In the genomic region with DNA sequence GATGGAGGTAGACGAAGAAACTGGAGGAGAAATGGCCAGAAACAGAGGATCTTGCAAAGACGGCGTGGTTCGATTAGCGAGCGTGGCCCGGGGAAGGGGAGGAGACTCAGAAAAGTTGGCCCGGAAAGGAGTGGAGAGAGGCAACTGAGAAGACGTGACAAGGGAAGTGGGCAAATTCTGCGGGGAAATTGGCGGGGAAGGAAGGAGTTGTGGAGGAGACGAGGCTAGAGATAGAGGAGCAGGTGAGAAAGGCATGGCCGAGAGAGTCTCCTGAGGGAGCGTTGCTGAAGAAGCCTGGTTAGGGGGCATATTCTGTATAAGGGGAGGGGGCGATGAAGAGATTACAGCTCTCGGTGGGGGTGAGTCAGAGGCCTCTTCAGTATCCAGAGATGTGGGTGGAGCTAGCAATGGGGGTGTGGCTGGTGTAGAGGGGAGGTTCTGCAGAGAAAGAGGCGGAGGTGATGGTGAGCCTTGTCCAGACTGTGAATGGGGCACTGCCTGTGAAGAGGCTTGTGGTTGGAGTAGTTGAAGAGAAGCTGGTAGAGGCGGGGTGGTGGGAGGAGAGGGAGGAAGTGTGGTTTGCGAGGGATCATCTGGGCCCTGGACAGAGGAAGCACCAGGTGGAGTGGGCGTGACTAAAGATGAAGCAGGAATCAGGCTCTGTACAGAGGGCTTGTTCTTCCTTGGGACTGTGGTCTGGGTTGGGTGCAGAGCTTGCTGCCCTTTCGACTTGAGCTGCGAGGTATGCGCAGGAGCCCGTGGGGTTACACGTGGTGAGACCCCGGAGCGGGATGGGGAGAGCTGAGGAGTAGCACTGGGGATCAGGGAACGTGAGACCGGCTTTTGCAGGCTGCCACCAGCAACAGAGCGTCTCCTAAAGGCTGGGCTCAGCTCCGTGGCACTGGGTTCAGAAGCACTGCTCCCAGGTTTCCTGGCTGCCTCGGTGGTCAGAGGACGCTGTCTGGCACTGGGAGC, we compare ENCODE assay signal across 7 mouse cellular contexts. TPM values are rescaled to one million over a fixed set of nuclear protein-coding genes. Genes with fewer than 3 reads are reported as not detected.
A peak's percentile ranks its signal among the peaks of the same experiment; 100 is the strongest.
DNase-seq lines count a peak whose midpoint lies in the region; ATAC-seq and TF ChIP-seq lines count a peak whose summit lies in the region.

No protein-coding gene starts in this region.

- WGBS in lung, embryonic 14.5 days = 3% methylated on average over 33 of the region's 33 CpGs
- WGBS in neural tube, embryonic 13.5 days = 13% methylated on average over 33 of the region's 33 CpGs

- H3K4me1 ChIP-seq in G1E (ENCODE audit: insufficient read depth, low read depth, low read length) = peaks cover 34% of the 10 kb centered on the region
- H3K4me1 ChIP-seq in lung, embryonic 14.5 days (ENCODE audit: insufficient read depth) = 0 out of 2 replicates have a peak, but pooled peaks cover 9% of the 10 kb centered on the region
- H3K4me1 ChIP-seq in neural tube, embryonic 13.5 days (replicated peaks) = peaks cover 59% of the 10 kb centered on the region

- H3K27me3 ChIP-seq in G1E (ENCODE audit: insufficient read depth, low read length) = peaks cover 49% of the 10 kb centered on the region
- H3K27me3 ChIP-seq in lung, embryonic 14.5 days (ENCODE audit: insufficient read depth, low read length) = peaks cover 41% of the 10 kb centered on the region
- no peaks in the 10 kb centered on the region for H3K27me3 ChIP-seq in neural tube, embryonic 13.5 days

- DNase-seq in G1E (ENCODE audit: low spot score) = peak; percentile 44
- DNase-seq in adrenal gland, postnatal 4 days (ENCODE audit: low spot score in 2 of 2) = peak; percentile 38 to 56
- peak; percentile 54 to 58 for DNase-seq in heart, adult 18-20 months
- peak; percentile 24 for DNase-seq in kidney, adult 18-20 months
- peak; percentile 88 for DNase-seq in lung, embryonic 14.5 days
- DNase-seq in yolk sac, embryonic 10.5 days (ENCODE audit: low spot score) = peak; percentile 50

- ATAC-seq in G1E (ENCODE audit: extremely low read depth, insufficient number of reproducible peaks, low FRiP score, poor library complexity, severe bottlenecking) = peak; percentile 76
- ATAC-seq in lung, embryonic 14.5 days (ENCODE audit: insufficient read depth) = peak; percentile 81
- no peak for ATAC-seq in neural tube, embryonic 13.5 days (ENCODE audit: low read depth)

- H3K4me2 ChIP-seq in lung, embryonic 14.5 days = peak overlapping the region; percentile 92
- peak overlapping the region; percentile 95 for H3K4me2 ChIP-seq in neural tube, embryonic 13.5 days

- peak overlapping the region; percentile 67 for H3K4me3 ChIP-seq in G1E (ENCODE audit: low read depth, low read length)
- peak overlapping the region; percentile 42 for H3K4me3 ChIP-seq in lung, embryonic 14.5 days (ENCODE audit: low read depth, low read length)
- peak overlapping the region; percentile 48 for H3K4me3 ChIP-seq in neural tube, embryonic 13.5 days

- H3K27ac ChIP-seq in lung, embryonic 14.5 days (ENCODE audit: low read depth) = peak overlapping the region; percentile 60
- peak overlapping the region; percentile 52 for H3K27ac ChIP-seq in neural tube, embryonic 13.5 days (replicated peaks)

- H3K36me3 ChIP-seq in G1E (replicated peaks) = no peaks in the 10 kb centered on the region
- H3K36me3 ChIP-seq in lung, embryonic 14.5 days (ENCODE audit: insufficient read depth) = peaks cover 8% of the 10 kb centered on the region; the same call in 1 of the 2 replicates
- peaks cover 31% of the 10 kb centered on the region for H3K36me3 ChIP-seq in neural tube, embryonic 13.5 days

- no peaks in the 10 kb centered on the region for H3K9me3 ChIP-seq in G1E (replicated peaks)
- H3K9me3 ChIP-seq in lung, embryonic 14.5 days (ENCODE audit: low read depth, low read length) = no peaks in the 10 kb centered on the region
- H3K9me3 ChIP-seq in neural tube, embryonic 13.5 days = no peaks in the 10 kb centered on the region

- peak overlapping the region; percentile 41 for H3K9ac ChIP-seq in lung, embryonic 14.5 days
- peak overlapping the region; percentile 94 for H3K9ac ChIP-seq in neural tube, embryonic 13.5 days

- no peak for TF ChIP-seq CTCF in G1E (IDR thresholded peaks at IDR 0.05; ENCODE audit: low read depth, low read length)
- no peak for TF ChIP-seq CTCF in lung, embryonic 14.5 days (IDR thresholded peaks at IDR 0.05; ENCODE audit: low read depth)

RNA-seq across cellular contexts. Expression of gene Prr36, which starts 3.0 kb away (rescaled TPM):
- 0.29 and 0.60 TPM in 2 replicates for total RNA-seq in G1E (2014; fragmentation: Nextera tagmentation)
- total RNA-seq in G1E (2017) = 0.16 and 0.23 TPM in 2 replicates
- 0.23 and 0.36 TPM in 2 replicates for polyA plus RNA-seq in G1E (2012)
- 10 to 100 TPM in 1 of 2 experiments, 1 to 10 TPM in 1; 9.6 to 10.6 TPM for total RNA-seq in adrenal gland, postnatal 4 days (2021)
- total RNA-seq in heart, adult 18-20 months (2021) = under 1 TPM; 0.07 to 0.10 TPM
- polyA plus RNA-seq in lung, embryonic 14.5 days (2014; fragmentation: Nextera tagmentation; extraction: Ambion mirVana) = 9.7 TPM in 2 replicates
- 41.1 and 49.7 TPM in 2 replicates for polyA plus RNA-seq in neural tube, embryonic 13.5 days (2015; fragmentation: Nextera tagmentation; extraction: Ambion mirVana)

RNA-seq across cellular contexts. Expression of gene Lrrc8e, which starts 12.3 kb away (rescaled TPM):
- total RNA-seq in G1E (2014; fragmentation: Nextera tagmentation) (0.19 and 0.23 TPM in 2 replicates), G1E (2017) (0.93 and 2.6 TPM in 2 replicates)
- polyA plus RNA-seq in G1E (2012) = 0.02 and 0.04 TPM in 2 replicates
- 10 to 100 TPM; 13.6 to 15.2 TPM for total RNA-seq in adrenal gland, postnatal 4 days (2021)
- 1 to 10 TPM in 1 of 2 experiments, under 1 TPM in 1; 0.21 to 1.3 TPM for total RNA-seq in heart, adult 18-20 months (2021)
- 1.9 and 2.3 TPM in 2 replicates for polyA plus RNA-seq in lung, embryonic 14.5 days (2014; fragmentation: Nextera tagmentation; extraction: Ambion mirVana)
- 0.25 TPM in 1 of 2 replicates, not detected in the other for polyA plus RNA-seq in neural tube, embryonic 13.5 days (2015; fragmentation: Nextera tagmentation; extraction: Ambion mirVana)

RNA-seq across cellular contexts. Expression of gene Map2k7, which starts 24.2 kb away (rescaled TPM):
- total RNA-seq in G1E (2014; fragmentation: Nextera tagmentation) (35.3 and 42.2 TPM in 2 replicates), G1E (2017) (32.1 and 34.4 TPM in 2 replicates)
- polyA plus RNA-seq in G1E (2012) = 151 and 153 TPM in 2 replicates
- total RNA-seq in adrenal gland, postnatal 4 days (2021) = 100 to 1,000 TPM; 121 to 129 TPM
- total RNA-seq in heart, adult 18-20 months (2021) = 10 to 100 TPM; 65.1 to 66.5 TPM
- 16.2 and 20.9 TPM in 2 replicates for polyA plus RNA-seq in lung, embryonic 14.5 days (2014; fragmentation: Nextera tagmentation; extraction: Ambion mirVana)
- 36.9 and 38.9 TPM in 2 replicates for polyA plus RNA-seq in neural tube, embryonic 13.5 days (2015; fragmentation: Nextera tagmentation; extraction: Ambion mirVana)

RNA-seq across cellular contexts. Expression of gene Gm49320, which starts 24.4 kb away (rescaled TPM):
- total RNA-seq in G1E (2014; fragmentation: Nextera tagmentation) = 3.8 and 7.0 TPM in 2 replicates
- 0.23 TPM in 1 of 2 replicates, not detected in the other for total RNA-seq in G1E (2017)
- polyA plus RNA-seq in G1E (2012) = 0.24 and 2.3 TPM in 2 replicates
- 1 to 10 TPM; 4.4 to 6.0 TPM for total RNA-seq in adrenal gland, postnatal 4 days (2021)
- total RNA-seq in heart, adult 18-20 months (2021) = under 1 TPM in 1 of 2 experiments, not detected in 1; 0.31 TPM
- polyA plus RNA-seq in lung, embryonic 14.5 days (2014; fragmentation: Nextera tagmentation; extraction: Ambion mirVana) = 1.2 and 1.5 TPM in 2 replicates
- 1.6 and 1.9 TPM in 2 replicates for polyA plus RNA-seq in neural tube, embryonic 13.5 days (2015; fragmentation: Nextera tagmentation; extraction: Ambion mirVana)

RNA-seq across cellular contexts. Expression of gene Tgfbr3l, which starts 33.7 kb away (rescaled TPM):
- total RNA-seq in G1E (2014; fragmentation: Nextera tagmentation) = 20.1 and 21.3 TPM in 2 replicates
- total RNA-seq in G1E (2017) = 2.8 and 4.5 TPM in 2 replicates
- 34.8 and 35.0 TPM in 2 replicates for polyA plus RNA-seq in G1E (2012)
- 10 to 100 TPM; 42.4 to 49.1 TPM for total RNA-seq in adrenal gland, postnatal 4 days (2021)
- 1 to 10 TPM; 1.7 TPM for total RNA-seq in heart, adult 18-20 months (2021)
- polyA plus RNA-seq in lung, embryonic 14.5 days (2014; fragmentation: Nextera tagmentation; extraction: Ambion mirVana) = 2.0 and 3.2 TPM in 2 replicates
- 3.3 and 7.0 TPM in 2 replicates for polyA plus RNA-seq in neural tube, embryonic 13.5 days (2015; fragmentation: Nextera tagmentation; extraction: Ambion mirVana)

Comparison
In these comparisons a context has a peak if more than half of its experiments do, and no peak if none do; other contexts are left out.
1. DNase-seq: peak in every context shown above with its lines; median percentile 88 in lung, embryonic 14.5 days; 56 in heart, adult 18-20 months; 50 in yolk sac, embryonic 10.5 days; 47 in adrenal gland, postnatal 4 days; 44 in G1E; 24 in kidney, adult 18-20 months.
2. RNA of gene Prr36, which starts 3.0 kb away (total RNA-seq): 9.6 to 10.6 TPM in adrenal gland, postnatal 4 days; 0.16 to 0.60 TPM in G1E and 0.07 to 0.10 TPM in heart, adult 18-20 months; every median in the first group is over 4 times any median in the second.
3. RNA of gene Lrrc8e, which starts 12.3 kb away (total RNA-seq): 13.6 to 15.2 TPM in adrenal gland, postnatal 4 days; 0.19 to 2.6 TPM in G1E and 0.21 to 1.3 TPM in heart, adult 18-20 months; every median in the first group is over 4 times any median in the second.
4. Peak in every context shown above with its lines, with median percentiles within 50 percentile points of each other: H3K4me3 ChIP-seq.